Mouse (Mus musculus) cerebral cortex, adult 2 months (tissue): Measurements from ENCODE around the gene Ppm1l.

Experiments used
- whole genome bisulfite sequencing: fragments of 180-500 bp; shearing (Covaris S2); methylation state at CpG from one replicate; pipeline ENCODE4 v1.1.7; 2018; 5-methylcytosine and 5-hydroxymethylcytosine counted together

The Ppm1l gene

DNA sequence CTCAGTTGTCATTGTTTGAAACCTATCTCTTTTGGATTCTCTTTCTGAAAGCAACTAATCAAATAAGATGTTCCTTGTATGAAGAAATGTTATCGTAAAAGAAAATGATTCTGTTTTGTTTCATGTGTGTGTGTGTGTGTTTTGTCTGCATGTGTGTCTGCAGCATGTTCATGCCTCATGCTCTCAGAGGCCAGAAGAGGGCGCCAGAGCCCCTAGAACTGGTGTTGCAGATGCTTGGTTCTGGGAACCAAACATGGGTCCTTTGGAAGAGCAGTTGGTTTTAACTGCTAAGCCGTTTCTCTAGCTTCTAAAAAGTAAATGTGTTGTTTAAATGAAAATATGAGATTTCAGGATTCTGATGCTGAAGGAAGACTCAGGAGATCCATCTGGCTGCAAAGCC lies 56.1 kb downstream of the Ppm1l start:
- 71% methylated on average over 3 of the region's 3 CpGs for WGBS

DNA sequence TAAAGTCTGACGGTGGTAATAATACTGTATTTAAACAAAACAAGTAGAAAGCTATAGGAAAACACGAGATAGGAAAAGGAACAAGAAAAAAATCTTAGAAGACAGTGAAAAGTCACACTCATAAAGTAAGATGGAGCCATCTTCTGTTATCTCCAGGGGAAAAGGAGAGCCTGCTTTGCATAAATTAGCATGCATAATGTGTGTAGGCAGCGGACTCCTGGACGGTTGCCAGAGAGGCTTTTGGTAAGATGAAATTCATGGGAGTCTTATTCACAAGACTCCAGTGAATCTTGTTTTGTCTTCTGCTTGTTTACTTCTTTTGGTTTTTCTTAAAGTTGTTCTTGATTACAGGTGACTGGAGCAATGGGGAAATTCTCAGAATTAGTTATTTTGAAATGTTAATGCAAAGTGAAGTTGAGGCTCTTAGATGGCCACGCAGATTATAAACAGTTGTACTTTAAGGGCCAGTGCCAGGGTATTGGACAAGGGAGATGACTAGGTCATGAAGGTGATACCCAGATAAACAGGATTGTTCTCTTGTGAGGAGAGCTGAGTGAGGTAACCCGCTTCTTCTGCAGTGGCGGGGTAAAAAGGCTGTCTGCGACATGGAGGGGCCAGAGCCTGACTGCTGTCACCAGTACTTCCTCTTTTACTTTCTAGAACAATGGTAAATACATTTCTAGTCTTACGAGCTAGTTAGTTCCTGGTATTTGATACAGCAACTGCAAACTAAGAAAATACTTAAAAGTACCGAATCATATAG lies 57.1 kb downstream of the Ppm1l start:
- 56% methylated on average over 10 of the region's 10 CpGs for WGBS

DNA sequence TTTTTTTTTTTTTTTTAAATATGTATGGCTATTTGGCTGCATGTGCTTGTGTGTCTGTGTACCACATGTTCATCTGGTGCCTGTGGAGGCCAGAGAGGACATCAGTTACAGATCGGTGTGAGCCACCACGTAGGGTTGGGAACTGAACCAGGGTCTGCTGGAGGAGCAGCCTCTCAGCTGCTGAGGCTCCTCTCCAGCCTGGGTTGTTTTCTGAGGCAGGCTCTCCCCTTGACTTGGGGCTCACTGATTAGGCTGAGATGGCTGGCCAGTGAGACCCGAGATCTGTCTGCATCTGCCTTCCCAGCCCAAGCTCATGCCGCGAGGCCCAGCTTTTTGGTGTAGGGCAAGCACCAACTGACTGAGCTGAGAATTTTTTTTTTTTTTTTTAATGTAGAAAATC lies 57.9 kb downstream of the Ppm1l start:
- WGBS, result 62% methylated on average over 5 of the region's 5 CpGs

DNA sequence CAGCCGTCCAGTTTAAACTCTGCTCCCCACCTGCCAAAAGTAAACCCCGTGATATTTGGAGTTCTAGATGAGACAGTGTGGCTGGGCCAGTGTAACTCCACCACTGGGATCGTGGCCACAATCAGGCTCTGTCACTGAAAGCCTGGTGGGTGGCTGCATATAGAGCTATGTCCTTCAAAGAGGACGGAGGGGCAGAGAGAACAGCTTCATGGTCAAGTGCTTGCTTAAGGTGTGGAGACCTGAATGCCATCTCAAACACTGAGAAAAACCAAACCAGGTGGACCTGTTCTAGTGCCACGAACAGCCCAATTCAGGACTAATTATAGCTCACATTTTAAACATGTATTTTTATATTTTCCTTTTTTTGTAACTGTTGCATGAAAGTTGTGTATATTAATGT lies 58.3 kb downstream of the Ppm1l start:
- WGBS, result 59% methylated on average over 5 of the region's 5 CpGs

DNA sequence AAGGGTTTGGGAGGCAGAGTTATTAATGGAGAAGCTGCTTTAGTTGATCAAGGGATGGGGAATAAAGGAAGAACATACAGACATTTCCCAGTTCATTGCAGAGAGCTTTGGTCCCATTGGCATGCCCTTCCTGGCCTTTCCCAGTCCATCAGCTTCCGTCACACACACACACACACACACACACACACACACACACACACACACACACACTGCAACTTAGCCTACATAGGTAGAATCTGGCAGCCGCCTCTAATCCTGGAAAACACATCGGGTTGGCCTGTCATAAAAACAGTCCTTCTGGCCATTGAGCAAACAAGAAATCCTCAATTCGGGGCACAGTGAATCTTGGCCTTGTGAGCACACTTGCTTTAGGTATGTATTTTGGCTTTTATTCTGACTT lies 64.6 kb downstream of the Ppm1l start:
- 79% methylated on average over 4 of the region's 4 CpGs for WGBS

DNA sequence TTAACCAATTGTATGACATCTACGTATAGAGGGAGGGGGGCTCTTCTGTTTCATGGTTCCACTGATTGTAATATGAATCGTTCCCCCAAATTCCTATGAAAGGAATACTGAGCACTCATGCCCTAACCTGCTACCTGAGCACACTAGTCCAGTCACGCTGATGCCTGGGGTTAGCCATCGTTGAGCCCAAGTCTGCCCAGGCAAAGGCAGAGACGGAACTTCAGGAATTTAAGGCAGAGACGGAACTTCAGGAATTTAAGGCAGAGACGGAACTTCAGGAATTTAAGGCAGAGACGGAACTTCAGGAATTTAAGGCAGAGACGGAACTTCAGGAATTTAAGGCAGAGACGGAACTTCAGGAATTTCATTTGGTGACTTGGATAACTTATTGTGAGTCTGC lies 75.2 kb downstream of the Ppm1l start:
- WGBS, result 85% methylated on average over 10 of the region's 10 CpGs

DNA sequence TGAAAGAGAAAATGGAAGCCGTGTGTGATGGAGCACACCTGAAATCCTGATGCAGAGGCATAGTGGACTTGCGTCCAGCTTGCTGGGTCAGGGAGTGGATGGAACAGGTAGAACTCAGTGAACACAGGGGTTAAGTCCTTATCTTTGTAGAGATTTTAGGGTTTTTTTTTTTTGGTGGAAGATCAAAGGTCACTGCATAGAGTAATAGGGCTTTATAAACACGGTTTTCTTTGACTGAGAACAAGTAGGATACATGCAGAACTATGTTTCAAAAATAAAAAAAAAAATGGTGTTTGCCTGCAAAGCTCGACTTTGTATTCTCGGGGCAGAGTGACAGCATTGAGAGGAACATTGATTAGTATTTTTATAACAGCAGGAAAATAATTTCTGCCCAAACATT lies 75.6 kb downstream of the Ppm1l start:
- whole genome bisulfite sequencing, result 77% methylated on average over 5 of the region's 5 CpGs

DNA sequence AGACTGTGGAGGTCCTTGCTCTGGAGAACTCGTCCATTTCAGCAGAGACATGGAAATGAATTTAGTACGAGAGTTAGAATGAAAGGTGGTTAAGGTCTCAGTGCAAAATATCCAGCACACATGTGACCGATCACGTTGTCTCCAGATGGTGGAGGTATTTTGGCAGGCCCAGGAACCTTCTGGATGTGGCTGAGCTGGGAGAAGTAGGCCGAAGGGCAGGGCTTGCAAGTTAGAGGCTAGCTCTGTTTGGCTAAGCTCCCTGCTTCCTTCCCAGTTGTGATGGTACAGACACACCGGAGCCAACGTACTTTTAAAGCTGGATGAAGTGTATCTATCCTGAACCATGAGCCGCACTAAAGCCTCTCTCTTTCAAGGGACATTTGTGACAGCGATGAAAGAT lies 76.4 kb downstream of the Ppm1l start:
- WGBS, result 69% methylated on average over 9 of the region's 9 CpGs

DNA sequence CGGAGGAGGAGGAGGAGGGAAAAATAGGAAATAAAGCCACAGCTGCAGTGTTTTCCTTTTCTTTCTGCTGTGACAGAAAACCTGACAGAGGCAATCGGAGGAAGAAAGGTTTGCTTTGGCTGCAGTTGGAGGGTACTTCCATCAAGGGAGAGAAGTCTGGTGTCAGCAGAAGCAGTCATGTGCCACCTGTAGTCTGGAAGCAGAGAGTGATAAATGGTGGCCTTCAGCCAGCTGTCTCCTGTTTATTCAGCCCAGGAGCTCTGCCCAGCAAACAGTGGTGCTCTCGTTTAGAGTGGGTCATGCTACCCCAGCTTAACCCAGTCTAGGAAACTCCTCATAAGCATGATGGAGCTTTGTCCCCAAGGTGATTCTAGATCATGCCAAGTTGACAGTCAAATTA lies 77.3 kb downstream of the Ppm1l start:
- 65% methylated on average over 3 of the region's 3 CpGs for WGBS

DNA sequence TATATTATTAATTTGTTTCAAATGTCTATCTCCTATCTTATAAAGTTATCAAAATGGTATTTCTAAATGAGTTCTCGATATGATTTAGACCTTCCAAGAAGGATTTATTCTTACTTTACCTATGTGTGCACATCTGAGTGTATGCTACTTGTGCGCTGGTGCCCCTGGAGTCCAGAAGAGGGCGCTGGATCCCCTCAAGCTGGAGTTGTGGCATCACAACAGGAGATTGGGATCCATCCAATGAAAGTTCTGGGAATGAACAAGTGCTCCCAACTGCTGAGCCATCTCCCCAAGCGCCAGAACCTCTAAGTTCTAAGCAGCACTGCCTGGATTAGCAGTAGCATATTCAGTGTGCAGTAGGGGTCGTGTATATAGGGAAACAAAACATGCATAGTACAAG lies 78.4 kb downstream of the Ppm1l start:
- WGBS, result 81% methylated on average over 5 of the region's 5 CpGs

DNA sequence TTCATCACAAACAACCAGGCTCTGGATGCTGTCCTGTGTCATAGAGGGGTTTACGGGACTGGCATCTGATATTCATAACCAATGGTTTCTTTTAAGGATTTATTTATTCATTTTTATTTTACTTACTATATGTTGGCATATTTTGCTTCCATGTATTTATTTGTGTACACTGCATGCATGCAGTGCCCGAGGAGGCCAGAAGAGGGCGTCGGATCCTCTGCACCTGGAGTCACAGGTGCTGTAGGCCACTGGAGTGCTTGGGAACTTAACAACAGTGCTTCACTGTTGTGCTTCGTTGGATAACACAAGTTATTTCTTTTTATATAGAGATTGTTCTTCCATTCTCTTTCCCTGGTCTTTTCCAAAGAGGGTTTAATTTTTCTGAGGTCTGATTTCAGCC lies 81.1 kb downstream of the Ppm1l start:
- 66% methylated on average over 5 of the region's 5 CpGs for WGBS

DNA sequence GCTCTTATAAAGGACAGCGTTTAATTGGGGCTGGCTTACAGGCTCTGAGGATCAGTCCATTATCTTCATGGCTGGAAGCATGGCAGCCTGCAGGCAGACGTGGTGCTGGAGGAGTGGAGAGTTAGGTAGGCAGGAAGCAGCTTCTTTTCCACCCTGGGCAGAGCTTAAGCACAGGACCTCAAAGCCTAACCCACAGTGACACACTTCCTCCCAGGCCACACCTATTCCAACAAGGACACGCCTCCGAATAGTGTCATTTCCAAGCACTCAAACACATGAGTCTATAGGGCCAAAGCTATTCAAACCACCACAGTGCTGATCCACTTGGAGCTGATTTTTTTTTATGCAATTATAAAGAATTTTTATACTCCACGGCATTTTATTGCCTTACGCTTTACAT lies 82.7 kb downstream of the Ppm1l start:
- WGBS, result 74% methylated on average over 6 of the region's 6 CpGs

DNA sequence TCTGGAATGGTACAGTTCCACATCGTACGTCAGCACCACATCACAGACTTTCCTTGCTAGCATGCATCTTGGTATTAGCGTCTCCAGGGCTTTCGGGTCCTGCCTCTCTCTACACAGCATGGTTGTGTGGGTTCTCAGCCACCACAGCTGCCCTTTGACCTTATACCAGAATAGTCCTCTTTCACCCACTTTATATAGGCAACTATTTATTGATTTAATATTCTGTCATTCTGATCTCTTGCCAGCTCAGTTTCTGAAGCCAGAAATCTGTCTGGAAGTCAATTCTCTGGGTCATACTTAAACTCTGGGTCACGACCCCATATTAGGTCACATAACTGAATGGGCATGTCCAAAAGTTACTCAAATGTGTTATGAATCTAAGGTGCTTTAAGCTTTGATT lies 86.5 kb downstream of the Ppm1l start:
- WGBS, result 83% methylated on average over 5 of the region's 5 CpGs

DNA sequence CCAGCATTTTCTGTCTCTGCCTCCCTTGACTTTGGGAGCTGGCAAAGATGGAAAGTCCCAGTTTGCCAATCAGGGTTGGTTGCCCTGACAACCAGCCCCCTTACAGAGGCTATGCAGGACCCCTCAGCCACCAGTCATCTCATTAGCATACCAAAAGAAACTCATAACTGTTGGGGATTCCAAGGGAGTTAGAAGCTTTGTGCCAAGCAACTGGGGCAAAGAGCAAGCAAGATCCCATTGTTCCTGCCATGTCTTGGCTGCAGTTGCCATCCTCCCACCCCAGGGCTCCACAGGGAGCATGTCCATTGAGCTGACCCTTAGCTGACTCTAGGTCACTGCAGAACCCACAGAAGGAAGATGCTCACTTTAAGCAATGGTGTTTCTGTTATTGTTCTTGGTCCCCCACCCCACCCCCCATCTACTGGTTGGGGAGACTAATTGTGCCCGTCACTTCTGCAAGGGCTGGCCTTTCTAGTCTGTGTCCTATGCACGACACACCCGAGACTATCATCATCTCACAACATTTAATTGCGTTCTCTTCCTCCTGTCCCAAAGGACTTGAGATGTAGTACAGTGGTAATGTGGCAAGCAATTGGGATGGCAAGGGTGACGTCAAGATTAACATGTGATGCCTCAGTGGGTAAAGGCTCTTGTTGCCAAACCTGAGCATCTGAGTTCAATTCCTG lies 89.7 kb downstream of the Ppm1l start:
- 84% methylated on average over 5 of the region's 5 CpGs for WGBS

DNA sequence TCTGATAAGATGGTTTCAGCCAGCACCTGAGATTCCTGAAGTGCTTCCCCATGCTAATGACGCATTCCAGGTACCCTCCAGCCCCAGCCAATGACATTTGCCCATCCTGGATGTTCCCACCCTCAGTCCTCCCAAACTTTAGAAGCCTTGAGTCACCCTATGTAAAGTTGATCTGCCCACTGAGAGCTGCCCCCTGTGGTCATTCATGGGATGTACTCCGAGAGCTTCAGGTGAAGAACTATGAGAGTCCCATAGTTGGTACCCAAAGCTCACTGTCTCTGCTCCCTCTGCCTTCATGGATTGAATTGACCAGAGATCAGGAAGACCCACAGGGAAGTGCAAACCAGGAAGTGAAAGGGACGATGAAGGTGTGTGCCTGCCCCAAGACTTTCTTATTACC lies 91.4 kb downstream of the Ppm1l start:
- 93% methylated on average over 3 of the region's 3 CpGs for WGBS

DNA sequence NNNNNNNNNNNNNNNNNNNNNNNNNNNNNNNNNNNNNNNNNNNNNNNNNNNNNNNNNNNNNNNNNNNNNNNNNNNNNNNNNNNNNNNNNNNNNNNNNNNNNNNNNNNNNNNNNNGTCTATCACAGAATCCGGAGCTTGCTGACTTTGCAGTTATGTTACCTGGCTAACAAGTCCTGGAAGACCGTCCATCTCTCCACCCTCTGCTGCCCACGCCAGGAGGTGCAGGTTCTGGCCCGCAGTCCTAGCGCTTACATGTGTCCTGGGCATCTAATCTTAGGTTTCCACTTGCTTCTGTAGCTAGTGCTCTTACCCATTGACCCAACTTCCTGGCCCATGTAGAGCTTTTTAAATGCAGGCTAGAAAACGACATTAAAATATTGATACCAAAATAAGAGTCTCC lies 99.5 kb downstream of the Ppm1l start:
- 86% methylated on average over 6 of the region's 6 CpGs for WGBS

DNA sequence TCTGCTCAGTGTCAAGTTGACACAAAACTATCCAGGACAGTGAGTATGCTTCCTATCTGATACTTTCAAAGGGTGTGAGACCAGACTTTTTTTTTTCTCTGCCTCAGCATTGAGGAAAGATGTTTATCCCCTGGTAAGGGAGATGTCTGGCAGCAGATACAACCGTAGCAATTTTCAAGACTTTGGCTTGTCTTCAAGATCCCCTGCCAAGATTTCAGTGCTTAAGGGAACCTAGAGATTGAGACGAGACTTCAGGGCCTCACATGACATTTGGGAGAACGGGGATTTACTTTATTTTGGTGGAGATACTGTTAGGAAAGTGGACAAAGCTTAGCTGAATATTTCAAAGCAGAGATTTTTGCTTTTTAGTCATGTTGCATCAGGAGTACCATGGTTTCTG lies 106.1 kb downstream of the Ppm1l start:
- 37% methylated on average over 3 of the region's 3 CpGs for WGBS

DNA sequence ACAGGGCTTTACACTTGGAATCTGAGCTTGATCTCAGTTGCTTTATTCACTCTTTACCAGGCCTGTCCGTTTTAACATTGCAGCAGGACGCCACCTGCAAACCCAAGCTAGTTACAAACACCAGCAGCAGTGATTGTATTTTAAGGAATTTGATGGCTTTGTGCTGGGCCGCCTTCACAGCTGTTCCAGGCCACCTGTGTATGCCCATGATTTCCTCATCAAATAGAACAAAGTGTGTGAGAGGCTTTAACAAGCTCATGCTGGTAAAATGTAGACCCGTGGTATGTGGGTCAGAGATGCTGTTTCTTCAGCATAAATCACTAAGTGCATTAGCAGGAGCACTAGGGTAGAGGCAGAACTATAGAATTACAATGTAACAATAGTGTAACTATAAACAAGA lies 106.7 kb downstream of the Ppm1l start:
- WGBS, result 71% methylated on average over 4 of the region's 4 CpGs

DNA sequence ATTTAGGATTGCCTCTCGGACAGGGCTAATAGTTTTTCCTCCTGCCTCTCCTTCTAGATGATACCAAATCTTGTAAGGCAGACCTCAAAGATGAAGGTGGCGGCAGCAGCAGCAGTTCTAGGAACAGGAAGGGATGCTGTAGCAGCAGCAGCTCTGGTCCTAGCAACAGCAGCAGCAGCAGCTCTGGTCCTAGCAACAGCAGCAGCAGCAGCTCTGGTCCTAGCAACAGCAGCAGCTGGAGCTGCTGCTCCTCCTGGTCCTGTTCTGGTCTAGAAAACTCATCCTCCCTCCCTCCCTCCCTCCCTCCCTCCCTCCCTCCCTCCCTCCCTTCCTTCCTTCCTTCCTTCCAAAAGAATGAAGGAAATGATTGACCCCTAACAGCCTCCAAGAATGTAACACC lies 108.1 kb downstream of the Ppm1l start:
- WGBS, result 94% methylated on average over 2 of the region's 2 CpGs

DNA sequence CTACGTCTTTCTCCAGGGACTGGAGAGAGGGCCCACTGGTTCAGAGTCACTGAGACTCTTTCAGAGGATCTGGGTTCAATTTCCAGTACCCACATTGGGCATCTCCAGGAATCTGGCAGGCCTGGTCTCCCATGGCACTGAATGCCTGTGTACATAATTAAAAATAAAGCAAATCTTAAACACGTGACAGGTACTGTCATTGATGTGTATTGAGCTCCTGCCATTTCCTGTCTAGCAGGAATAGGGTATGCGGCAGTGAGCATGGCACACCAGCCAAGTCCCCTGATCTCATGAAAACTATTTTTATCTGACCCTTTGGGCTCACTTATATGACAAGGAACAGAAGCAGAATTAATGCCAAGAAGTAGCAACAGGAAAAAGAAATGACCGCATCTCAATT lies 110.6 kb downstream of the Ppm1l start:
- 86% methylated on average over 4 of the region's 4 CpGs for WGBS

DNA sequence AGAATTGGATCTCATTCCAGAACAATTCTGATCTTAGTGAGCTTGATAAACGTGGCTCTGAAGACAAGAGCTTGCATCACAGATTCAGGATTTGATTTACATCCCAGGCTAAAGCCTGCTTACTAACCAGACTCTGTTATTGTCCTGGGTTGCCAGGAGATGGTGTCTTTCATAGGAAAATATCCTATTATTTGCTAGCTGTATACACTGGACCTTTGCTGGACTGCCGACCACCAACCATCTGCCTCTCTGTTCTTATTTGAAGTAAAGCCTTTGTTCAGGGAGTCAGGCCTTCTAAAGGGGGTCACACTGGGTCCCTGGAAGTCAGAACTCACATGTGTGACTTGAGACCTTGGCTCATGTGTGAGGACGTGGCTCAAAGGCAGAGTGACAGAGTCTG lies 111.6 kb downstream of the Ppm1l start:
- 61% methylated on average over 3 of the region's 3 CpGs for WGBS

DNA sequence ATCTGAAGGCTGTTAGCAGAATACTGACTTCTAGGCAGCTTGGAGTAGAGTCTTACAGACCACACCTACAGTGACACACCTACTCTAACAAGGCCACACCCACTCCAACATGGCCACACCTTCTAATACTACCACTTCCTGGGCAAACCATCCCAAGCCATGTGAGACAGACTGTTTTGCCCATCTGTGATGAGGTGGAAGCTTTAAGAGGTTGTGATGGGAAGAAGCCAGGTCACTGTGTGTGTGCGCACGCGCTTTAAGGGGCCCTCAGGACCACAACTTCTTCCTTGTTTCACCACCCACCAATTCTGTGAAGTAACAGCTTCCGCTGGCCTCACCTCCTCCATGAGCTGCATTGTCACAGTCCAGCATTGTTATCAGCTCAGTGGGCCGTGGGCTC lies 112.7 kb downstream of the Ppm1l start:
- WGBS, result 95% methylated on average over 5 of the region's 5 CpGs

DNA sequence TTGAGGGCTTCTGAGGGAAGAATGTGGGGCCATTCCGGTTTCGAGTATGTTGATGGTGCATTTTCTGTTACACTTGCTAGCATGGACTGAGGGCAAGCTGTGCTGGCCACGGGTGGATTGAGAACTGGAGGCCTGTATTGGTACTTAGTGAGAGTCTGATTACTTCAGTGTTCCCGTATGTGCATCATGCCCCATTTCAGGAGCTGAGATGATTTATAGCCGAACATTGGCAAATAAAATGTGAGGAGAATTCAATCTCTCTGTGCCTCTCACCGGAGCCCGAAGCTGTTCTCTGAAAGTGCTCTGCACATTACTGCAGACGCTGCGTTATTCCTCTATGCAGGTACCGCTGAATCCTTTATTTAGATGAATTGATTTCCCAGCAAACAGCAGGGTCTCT lies 116.9 kb downstream of the Ppm1l start:
- 72% methylated on average over 10 of the region's 10 CpGs for WGBS
